Mouse (Mus musculus): ENCODE data around the gene Myl9.
"Not testable (repeated sequence)": the region's sequence is repeated elsewhere in the genome, so short reads cannot be mapped to it uniquely, and the experiment has no call there.

Myl9 gene

GRCm38 (mm10) chr2:156783349-156783728, 8.1 kb downstream of the Myl9 start:
- no peak for DNase-seq (ENCODE audit: extremely low read depth, low read depth, low spot score)

- no peak for DNase-seq (ENCODE audit: extremely low read depth, low read depth, low spot score)
Measured at GRCm38 (mm10) chr2:156784016-156784585, 8.9 kb downstream of the Myl9 start.

- no peak for DNase-seq (ENCODE audit: extremely low read depth, low read depth, low spot score)
Measured at GRCm38 (mm10) chr2:156784891-156785290, 9.7 kb downstream of the Myl9 start.

- DNase-seq (ENCODE audit: extremely low read depth, low read depth, low spot score) = not testable (repeated sequence)
Measured at GRCm38 (mm10) chr2:156786369-156786768, 11.1 kb downstream of the Myl9 start.

- DNase-seq (ENCODE audit: extremely low read depth, low read depth, low spot score) = no peak
Measured at GRCm38 (mm10) chr2:156787090-156787775, 12.0 kb downstream of the Myl9 start.

- no peak for DNase-seq (ENCODE audit: extremely low read depth, low read depth, low spot score)
Measured at GRCm38 (mm10) chr2:156787776-156788105, 12.5 kb downstream of the Myl9 start.

- no peak for DNase-seq (ENCODE audit: extremely low read depth, low read depth, low spot score)
Measured at GRCm38 (mm10) chr2:156788836-156789235, 13.6 kb downstream of the Myl9 start.

- no peak for DNase-seq (ENCODE audit: extremely low read depth, low read depth, low spot score)
Measured at GRCm38 (mm10) chr2:156798516-156798915, 23.3 kb downstream of the Myl9 start.

- DNase-seq (ENCODE audit: extremely low read depth, low read depth, low spot score) = no peak
Measured at GRCm38 (mm10) chr2:156801045-156801444, 25.8 kb downstream of the Myl9 start.

- DNase-seq (ENCODE audit: extremely low read depth, low read depth, low spot score) = not testable (repeated sequence)
Measured at GRCm38 (mm10) chr2:156802116-156802515, 26.9 kb downstream of the Myl9 start.

- no peak for DNase-seq (ENCODE audit: extremely low read depth, low read depth, low spot score)
Measured at GRCm38 (mm10) chr2:156803698-156804372, 28.6 kb downstream of the Myl9 start.

- no peak for DNase-seq (ENCODE audit: extremely low read depth, low read depth, low spot score)
Measured at GRCm38 (mm10) chr2:156804589-156804988, 29.4 kb downstream of the Myl9 start.

GRCm38 (mm10) chr2:156806886-156807285, 31.7 kb downstream of the Myl9 start:
- no peak for DNase-seq (ENCODE audit: extremely low read depth, low read depth, low spot score)

- DNase-seq (ENCODE audit: extremely low read depth, low read depth, low spot score) = no peak
Measured at GRCm38 (mm10) chr2:156809579-156809978, 34.4 kb downstream of the Myl9 start.

GRCm38 (mm10) chr2:156810716-156811115, 35.5 kb downstream of the Myl9 start:
- DNase-seq (ENCODE audit: extremely low read depth, low read depth, low spot score) = no peak

- no peak for DNase-seq (ENCODE audit: extremely low read depth, low read depth, low spot score)
Measured at GRCm38 (mm10) chr2:156811556-156811955, 36.3 kb downstream of the Myl9 start.

- no peak for DNase-seq (ENCODE audit: extremely low read depth, low read depth, low spot score)
Measured at GRCm38 (mm10) chr2:156814344-156814801, 39.2 kb downstream of the Myl9 start.

- DNase-seq (ENCODE audit: extremely low read depth, low read depth, low spot score) = no peak
Measured at GRCm38 (mm10) chr2:156814893-156815292, 39.7 kb downstream of the Myl9 start.

- no peak for DNase-seq (ENCODE audit: extremely low read depth, low read depth, low spot score)
Measured at GRCm38 (mm10) chr2:156815412-156815811, 40.2 kb downstream of the Myl9 start.

- no peak for DNase-seq (ENCODE audit: extremely low read depth, low read depth, low spot score)
Measured at GRCm38 (mm10) chr2:156816116-156816515, 40.9 kb downstream of the Myl9 start.

GRCm38 (mm10) chr2:156825128-156825527, 49.9 kb downstream of the Myl9 start:
- DNase-seq (ENCODE audit: extremely low read depth, low read depth, low spot score) = not testable (repeated sequence)

Measured in fat pad, adult 2 months (tissue).